Mouse (Mus musculus): ENCODE data around the gene Slc16a13. TPM values are rescaled to one million over a fixed set of nuclear protein-coding genes. Genes with fewer than 3 reads are reported as not detected.

Gene Slc16a13
- polyA plus RNA-seq, 1 experiment from 2014 or later: 1.9 TPM

DNA sequence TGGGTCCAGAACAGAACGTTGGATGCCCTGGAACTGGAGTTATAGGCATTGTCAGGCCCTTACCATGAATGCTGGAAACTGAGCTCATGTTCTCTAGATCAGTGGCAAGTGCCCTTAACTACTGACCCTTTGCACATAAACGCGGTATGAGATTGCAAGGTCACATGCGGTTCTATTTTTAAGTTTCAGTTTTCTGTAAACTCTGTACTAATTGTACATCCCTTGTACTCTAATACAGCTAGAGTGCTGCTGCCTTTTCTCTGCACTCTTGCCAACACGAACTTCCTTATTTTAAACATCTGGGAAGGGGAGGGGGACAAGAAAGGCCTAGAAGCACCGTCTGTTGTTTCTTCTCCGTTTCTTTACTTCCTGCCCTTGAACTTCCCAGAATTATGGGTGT is 35.7 kb downstream of the Slc16a13 start:
- Histone ChIP-seq H3K27me3 (ENCODE audit: insufficient read depth, low read length) (no peaks in the 10 kb centered on the region), H3K9me3 (ENCODE audit: low read length) (no peaks in the 10 kb centered on the region), H3K4me2 (ENCODE audit: low read depth, low read length) (no peak overlapping the region), H3K9ac (replicated peaks) (no peak overlapping the region), H3K4me3 (ENCODE audit: low read depth, low read length) (no peak overlapping the region), H3K4me1 (ENCODE audit: insufficient read depth) (no peaks in the 10 kb centered on the region), H3K27ac (ENCODE audit: low read depth) (no peak overlapping the region), H3K36me3 (replicated peaks; ENCODE audit: insufficient read depth, low read length) (no peaks in the 10 kb centered on the region)
- WGBS (ENCODE audit: insufficient replicate concordance): 31% methylated on average over 7 of the region's 7 CpGs
- DNase-seq (no peak), ATAC-seq (no peak)
- TF ChIP-seq CTCF (IDR thresholded peaks at IDR 0.05; ENCODE audit: low read depth) (no peak), EP300 (IDR thresholded peaks at IDR 0.05; ENCODE audit: low read depth) (no peak)

DNA sequence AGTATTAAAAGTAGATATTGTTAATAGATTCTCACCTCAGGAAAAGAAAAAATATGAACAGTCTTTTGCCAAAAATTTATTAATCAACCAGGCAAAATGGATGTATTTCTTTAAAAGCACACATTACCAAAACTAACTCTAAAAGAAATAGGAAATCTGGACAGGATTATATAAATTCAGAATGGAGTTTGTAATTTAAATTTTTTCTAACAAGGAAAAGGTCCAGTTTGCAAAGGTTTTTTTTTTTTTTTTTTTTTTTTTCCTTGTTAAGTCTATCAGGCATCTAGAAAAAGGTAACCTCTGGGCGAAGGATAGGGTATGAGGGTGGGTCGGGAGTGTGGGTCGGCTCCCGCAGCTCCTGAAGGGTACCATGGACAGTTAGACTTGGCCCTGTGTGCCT is 40.4 kb downstream of the Slc16a13 start:
- H3K4me2 ChIP-seq (ENCODE audit: low read depth, low read length): no peak overlapping the region
- no peaks in the 10 kb centered on the region for H3K4me1 ChIP-seq (ENCODE audit: insufficient read depth)
- H3K36me3 ChIP-seq (replicated peaks; ENCODE audit: insufficient read depth, low read length): no peaks in the 10 kb centered on the region
- DNase-seq (no peak), ATAC-seq (no peak)
- 75% methylated on average over 4 of the region's 4 CpGs for WGBS (ENCODE audit: insufficient replicate concordance)
- H3K27me3 ChIP-seq (ENCODE audit: insufficient read depth, low read length): no peaks in the 10 kb centered on the region
- H3K9ac ChIP-seq (replicated peaks): no peak overlapping the region
- H3K27ac ChIP-seq (ENCODE audit: low read depth): no peak overlapping the region
- TF ChIP-seq EP300 (IDR thresholded peaks at IDR 0.05; ENCODE audit: low read depth) (no peak), CTCF (IDR thresholded peaks at IDR 0.05; ENCODE audit: low read depth) (no peak)
- no peaks in the 10 kb centered on the region for H3K9me3 ChIP-seq (ENCODE audit: low read length)
- H3K4me3 ChIP-seq (ENCODE audit: low read depth, low read length): no peak overlapping the region

DNA sequence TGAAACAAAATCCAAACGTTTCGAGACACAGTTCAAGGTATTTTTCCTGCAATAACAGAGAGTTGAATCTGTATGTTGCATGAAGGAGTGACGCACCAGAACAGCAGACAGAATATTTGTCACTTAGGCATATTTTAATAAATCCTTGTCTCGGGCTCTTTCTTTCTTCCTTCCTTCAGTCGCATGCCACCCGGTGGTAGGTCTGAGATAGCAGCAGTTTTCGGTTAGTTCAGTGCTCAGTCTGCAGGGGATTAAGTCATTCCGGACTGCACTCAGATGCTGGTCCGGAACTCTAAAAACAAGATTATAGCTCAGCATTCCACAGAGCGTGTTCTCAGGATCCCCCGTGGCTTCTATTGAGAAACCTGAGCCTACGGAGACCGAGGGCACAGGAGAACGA is 41.5 kb downstream of the Slc16a13 start:
- TF ChIP-seq CTCF (IDR thresholded peaks at IDR 0.05; ENCODE audit: low read depth): peak; percentile 58
- no peak for TF ChIP-seq EP300 (IDR thresholded peaks at IDR 0.05; ENCODE audit: low read depth)
- Histone ChIP-seq H3K27ac (ENCODE audit: low read depth) (no peak overlapping the region), H3K9me3 (ENCODE audit: low read length) (no peaks in the 10 kb centered on the region), H3K36me3 (replicated peaks; ENCODE audit: insufficient read depth, low read length) (no peaks in the 10 kb centered on the region), H3K9ac (replicated peaks) (no peak overlapping the region), H3K4me3 (ENCODE audit: low read depth, low read length) (no peak overlapping the region), H3K4me2 (ENCODE audit: low read depth, low read length) (no peak overlapping the region), H3K27me3 (ENCODE audit: insufficient read depth, low read length) (no peaks in the 10 kb centered on the region), H3K4me1 (ENCODE audit: insufficient read depth) (no peaks in the 10 kb centered on the region)
- WGBS (ENCODE audit: insufficient replicate concordance): 40% methylated on average over 14 of the region's 14 CpGs
- DNase-seq: no peak
- no peak for ATAC-seq

DNA sequence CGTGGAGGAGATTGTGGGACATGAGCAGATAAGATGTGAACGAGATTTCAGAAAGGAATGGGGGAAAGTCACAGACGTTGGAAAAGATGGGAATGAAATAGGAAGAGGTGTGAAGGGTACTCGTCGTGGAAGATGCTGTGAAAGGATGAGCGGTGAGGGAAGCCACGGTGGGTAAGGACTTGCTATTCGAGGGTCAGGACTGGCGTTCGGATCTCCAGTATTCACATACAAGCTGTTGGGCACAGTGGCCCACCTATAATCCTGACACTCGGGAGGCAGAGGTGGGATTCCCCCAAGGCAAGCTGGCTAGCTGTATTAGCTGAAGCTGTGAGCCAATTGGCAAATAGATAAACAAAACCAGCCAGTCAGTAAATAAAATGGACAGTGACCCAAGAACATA is 42.1 kb downstream of the Slc16a13 start:
- no peak overlapping the region for H3K27ac ChIP-seq (ENCODE audit: low read depth)
- ATAC-seq (no peak), DNase-seq (no peak)
- no peak overlapping the region for H3K4me2 ChIP-seq (ENCODE audit: low read depth, low read length)
- 70% methylated on average over 11 of the region's 11 CpGs for WGBS (ENCODE audit: insufficient replicate concordance)
- H3K27me3 ChIP-seq (ENCODE audit: insufficient read depth, low read length): no peaks in the 10 kb centered on the region
- TF ChIP-seq CTCF (IDR thresholded peaks at IDR 0.05; ENCODE audit: low read depth) (no peak), EP300 (IDR thresholded peaks at IDR 0.05; ENCODE audit: low read depth) (no peak)
- no peaks in the 10 kb centered on the region for H3K4me1 ChIP-seq (ENCODE audit: insufficient read depth)
- H3K36me3 ChIP-seq (replicated peaks; ENCODE audit: insufficient read depth, low read length): no peaks in the 10 kb centered on the region
- H3K9me3 ChIP-seq (ENCODE audit: low read length): no peaks in the 10 kb centered on the region
- no peak overlapping the region for H3K9ac ChIP-seq (replicated peaks)
- no peak overlapping the region for H3K4me3 ChIP-seq (ENCODE audit: low read depth, low read length)

DNA sequence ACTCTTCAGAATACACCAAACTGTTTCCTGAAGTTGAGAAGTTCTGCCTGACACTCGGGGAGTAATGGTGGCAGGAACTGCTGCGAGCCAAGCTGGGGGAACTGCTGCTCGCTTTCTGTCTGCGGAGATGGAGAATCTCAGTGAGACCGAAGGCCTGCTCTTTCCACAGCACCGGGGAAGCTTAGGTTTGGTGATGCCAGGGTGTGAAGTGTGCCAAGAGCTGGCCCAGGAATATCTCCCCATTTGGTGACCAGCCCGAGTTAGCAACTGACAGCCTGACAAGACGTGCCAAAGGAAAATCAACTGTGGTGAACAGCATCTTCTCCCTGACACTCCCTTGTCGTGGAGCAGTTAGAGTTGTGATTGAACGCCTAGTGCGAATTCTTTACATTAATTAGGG is 42.6 kb downstream of the Slc16a13 start:
- Histone ChIP-seq H3K4me3 (ENCODE audit: low read depth, low read length) (no peak overlapping the region), H3K4me1 (ENCODE audit: insufficient read depth) (no peaks in the 10 kb centered on the region), H3K36me3 (replicated peaks; ENCODE audit: insufficient read depth, low read length) (no peaks in the 10 kb centered on the region), H3K9me3 (ENCODE audit: low read length) (no peaks in the 10 kb centered on the region), H3K9ac (replicated peaks) (no peak overlapping the region), H3K27ac (ENCODE audit: low read depth) (no peak overlapping the region), H3K4me2 (ENCODE audit: low read depth, low read length) (no peak overlapping the region), H3K27me3 (ENCODE audit: insufficient read depth, low read length) (no peaks in the 10 kb centered on the region)
- no peak for ATAC-seq
- DNase-seq: no peak
- TF ChIP-seq EP300 (IDR thresholded peaks at IDR 0.05; ENCODE audit: low read depth) (no peak), CTCF (IDR thresholded peaks at IDR 0.05; ENCODE audit: low read depth) (no peak)
- 81% methylated on average over 11 of the region's 11 CpGs for WGBS (ENCODE audit: insufficient replicate concordance)

DNA sequence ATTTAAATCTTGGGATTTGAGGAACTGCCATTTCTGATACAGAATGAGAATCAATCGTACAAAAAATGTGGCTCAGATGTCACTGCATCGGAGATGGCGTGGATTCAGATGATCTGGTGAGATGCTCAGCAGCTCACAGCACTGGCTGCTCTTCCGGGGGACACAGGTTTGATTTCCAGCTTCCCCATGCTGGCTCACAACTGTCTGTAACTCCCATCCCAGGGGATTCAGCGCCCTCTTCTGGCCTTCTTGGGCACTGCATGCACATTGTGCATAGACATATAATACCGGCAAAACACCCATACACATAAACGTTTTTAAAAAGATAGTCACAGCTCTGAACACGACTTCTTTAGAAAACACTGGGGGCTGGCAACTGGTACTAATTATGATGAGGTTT is 43.2 kb downstream of the Slc16a13 start:
- ATAC-seq (no peak), DNase-seq (peak; percentile 34)
- H3K27ac ChIP-seq (ENCODE audit: low read depth): no peak overlapping the region
- H3K4me1 ChIP-seq (ENCODE audit: insufficient read depth): no peaks in the 10 kb centered on the region
- no peak overlapping the region for H3K4me2 ChIP-seq (ENCODE audit: low read depth, low read length)
- no peaks in the 10 kb centered on the region for H3K9me3 ChIP-seq (ENCODE audit: low read length)
- WGBS (ENCODE audit: insufficient replicate concordance): 65% methylated on average over 8 of the region's 8 CpGs
- no peak overlapping the region for H3K4me3 ChIP-seq (ENCODE audit: low read depth, low read length)
- TF ChIP-seq CTCF (IDR thresholded peaks at IDR 0.05; ENCODE audit: low read depth): peak; percentile 55
- TF ChIP-seq EP300 (IDR thresholded peaks at IDR 0.05; ENCODE audit: low read depth): no peak
- no peaks in the 10 kb centered on the region for H3K36me3 ChIP-seq (replicated peaks; ENCODE audit: insufficient read depth, low read length)
- no peaks in the 10 kb centered on the region for H3K27me3 ChIP-seq (ENCODE audit: insufficient read depth, low read length)
- H3K9ac ChIP-seq (replicated peaks): no peak overlapping the region

DNA sequence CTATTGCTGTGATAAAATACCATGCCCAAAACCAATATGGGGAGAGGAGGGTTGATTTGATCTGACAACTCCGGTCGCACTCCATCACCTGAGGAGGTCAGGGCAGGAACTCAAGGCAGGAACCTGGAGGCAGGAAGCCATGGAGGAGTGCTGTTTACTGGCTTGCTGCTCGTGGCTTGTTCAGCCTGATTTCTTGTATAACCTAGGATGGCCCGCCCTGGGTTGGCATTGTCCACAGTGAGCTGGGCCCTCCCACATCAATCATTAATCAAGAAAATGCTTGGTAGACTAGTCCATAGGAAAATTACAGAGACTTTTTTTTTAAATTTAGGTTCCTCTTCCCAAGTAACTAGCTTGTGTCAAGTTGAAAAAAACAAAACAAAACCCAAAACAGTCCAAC is 46.4 kb downstream of the Slc16a13 start:
- DNase-seq (no peak), ATAC-seq (no peak)
- 70% methylated on average over 4 of the region's 4 CpGs for WGBS (ENCODE audit: insufficient replicate concordance)
- no peak for TF ChIP-seq CTCF (IDR thresholded peaks at IDR 0.05; ENCODE audit: low read depth)
- TF ChIP-seq EP300 (IDR thresholded peaks at IDR 0.05; ENCODE audit: low read depth): no peak
- Histone ChIP-seq H3K4me2 (ENCODE audit: low read depth, low read length) (no peak overlapping the region), H3K27ac (ENCODE audit: low read depth) (no peak overlapping the region), H3K9ac (replicated peaks) (no peak overlapping the region), H3K27me3 (ENCODE audit: insufficient read depth, low read length) (no peaks in the 10 kb centered on the region), H3K4me1 (ENCODE audit: insufficient read depth) (no peaks in the 10 kb centered on the region), H3K4me3 (ENCODE audit: low read depth, low read length) (no peak overlapping the region), H3K36me3 (replicated peaks; ENCODE audit: insufficient read depth, low read length) (no peaks in the 10 kb centered on the region), H3K9me3 (ENCODE audit: low read length) (no peaks in the 10 kb centered on the region)

Measured in liver, postnatal 0 days (tissue).